Mouse (Mus musculus): ENCODE results near the gene Olfr524.

- TF ChIP-seq GATA1 (IDR thresholded peaks at IDR 0.05; ENCODE audit: low read length) (no peak), TAL1 (IDR thresholded peaks at IDR 0.05; ENCODE audit: low read length) (no peak)
These were observed 2.9 kb upstream of the Olfr524 start for GRCm38 (mm10) chr7:140208677-140209076.
